Mouse (Mus musculus): ENCODE measurements around the gene Setd3.
A peak's percentile ranks its signal among the peaks of the same experiment; 100 is the strongest.
"Not testable (repeated sequence)": the region's sequence is repeated elsewhere in the genome, so short reads cannot be mapped to it uniquely, and the experiment has no call there.

The Setd3 gene

DNA sequence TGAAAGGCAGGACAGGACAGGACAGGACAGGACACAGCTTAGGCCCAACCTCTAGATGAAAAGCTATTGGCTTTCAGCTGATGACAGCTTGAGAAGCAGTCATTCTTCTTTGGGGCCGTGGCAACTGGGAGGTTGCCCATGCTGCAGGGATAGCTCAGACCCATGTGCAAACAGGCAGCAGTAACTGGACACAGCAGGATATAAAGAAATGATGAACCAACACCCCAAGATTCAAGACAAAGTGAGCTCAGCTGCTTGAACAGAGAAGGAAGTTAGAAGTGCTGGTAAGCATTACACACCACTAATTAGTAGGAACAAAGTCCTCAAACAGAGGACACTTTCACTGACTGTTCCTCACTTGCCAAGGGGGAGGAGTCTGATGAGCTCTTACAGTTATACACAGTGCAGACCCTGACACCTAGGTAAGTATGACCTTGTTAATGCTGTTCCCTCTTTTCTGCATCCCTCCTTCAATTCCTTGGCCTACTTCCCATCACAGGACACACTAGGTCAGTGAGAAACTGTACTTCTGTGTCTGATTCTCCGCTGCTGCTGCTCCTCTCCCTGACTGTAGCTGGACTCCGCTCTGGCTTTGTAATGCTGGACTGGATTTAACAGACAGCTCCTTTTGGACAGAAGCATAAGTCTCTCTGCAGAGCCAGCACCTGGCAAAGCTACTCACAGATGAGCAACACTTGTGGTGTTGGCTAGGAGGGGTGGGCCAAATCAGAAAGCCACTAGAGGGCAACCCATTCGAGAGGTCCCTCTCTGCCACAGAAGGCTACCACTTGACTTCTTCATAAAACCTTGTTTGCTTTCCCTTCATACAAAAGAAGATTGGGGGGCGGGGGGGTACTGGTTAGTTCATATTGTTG is 35.3 kb downstream of the Setd3 start:
- no peak for DNase-seq (ENCODE audit: low spot score in 2 of 2)

DNA sequence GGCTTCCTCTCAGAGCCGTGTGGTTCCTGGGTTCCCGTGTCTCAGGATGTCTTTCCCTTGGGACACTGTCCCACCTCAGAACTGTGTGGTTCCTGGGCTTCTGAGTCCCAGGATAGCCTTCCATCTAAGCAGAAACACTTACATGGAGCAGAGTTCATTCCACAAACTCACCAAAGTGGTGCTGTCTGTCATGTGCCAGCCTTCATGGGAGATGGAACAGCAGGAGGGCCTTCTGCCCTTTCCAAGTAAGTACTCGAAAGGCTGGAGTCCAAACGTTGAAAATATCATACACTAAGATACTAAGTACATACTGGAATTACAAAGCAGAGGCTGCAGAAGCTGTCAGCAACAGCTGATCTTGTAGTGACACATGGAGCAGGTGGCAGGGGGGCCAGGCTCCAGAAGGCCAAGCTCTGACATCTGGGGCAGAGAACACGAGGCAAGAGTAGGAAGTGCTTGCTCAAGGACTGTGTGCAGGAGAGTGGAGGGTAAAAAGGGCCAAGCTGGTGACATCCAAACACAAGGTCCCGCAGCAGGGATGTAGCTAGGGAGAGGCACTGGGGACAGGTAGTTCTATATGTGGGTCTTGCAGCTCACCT is 43.4 kb downstream of the Setd3 start:
- no peak for DNase-seq (ENCODE audit: low spot score in 2 of 2)

DNA sequence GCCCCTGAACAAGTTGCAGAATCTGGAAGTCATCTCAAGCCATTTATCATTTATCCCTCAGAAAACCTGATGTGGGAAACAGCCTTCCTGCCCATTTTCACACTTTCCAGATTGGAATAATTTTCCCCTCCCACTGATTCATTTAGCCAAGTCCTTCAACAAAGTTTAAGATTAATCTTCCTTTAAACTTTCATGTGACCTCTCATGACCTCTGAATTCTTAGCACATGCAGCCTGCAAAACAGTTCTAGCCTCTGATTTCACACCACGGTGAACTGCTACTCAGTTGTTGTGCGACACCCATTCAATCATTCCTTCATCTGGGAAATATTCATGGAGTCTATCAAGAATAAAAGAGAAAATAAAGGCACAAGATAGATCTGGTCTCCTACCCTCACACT is 45.9 kb downstream of the Setd3 start:
- no peak for DNase-seq (ENCODE audit: low spot score in 2 of 2)

DNA sequence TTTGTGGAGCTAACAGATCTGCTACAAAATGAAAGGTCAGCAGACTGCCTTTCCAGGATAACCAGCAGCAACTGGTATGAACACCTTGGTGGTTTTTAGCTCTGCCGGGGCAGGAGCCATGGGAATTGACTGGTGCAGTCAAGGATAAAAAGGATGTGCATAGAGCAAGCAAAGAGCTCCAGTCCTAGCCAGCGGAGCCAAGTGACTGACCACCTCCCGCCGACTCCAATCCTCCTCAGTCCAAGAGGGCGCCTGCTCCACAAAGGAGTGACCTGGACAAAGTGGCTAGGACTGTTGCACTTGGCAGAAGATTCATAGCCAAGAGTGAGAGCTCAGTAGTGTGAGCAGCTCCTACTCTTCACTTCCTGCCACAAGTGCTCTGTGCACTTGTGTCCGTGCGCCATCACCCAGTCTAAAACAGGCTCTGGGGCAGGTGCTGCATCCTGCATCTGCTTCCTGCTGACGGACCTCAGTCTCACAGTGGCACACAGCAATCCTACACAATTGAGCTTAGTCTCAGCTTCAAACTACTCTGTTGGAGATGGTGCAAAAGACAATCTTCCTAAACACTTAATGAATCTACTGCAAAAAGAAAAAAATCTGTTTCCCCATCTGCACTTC is 46.6 kb downstream of the Setd3 start:
- no peak for DNase-seq (ENCODE audit: low spot score in 2 of 2)

DNA sequence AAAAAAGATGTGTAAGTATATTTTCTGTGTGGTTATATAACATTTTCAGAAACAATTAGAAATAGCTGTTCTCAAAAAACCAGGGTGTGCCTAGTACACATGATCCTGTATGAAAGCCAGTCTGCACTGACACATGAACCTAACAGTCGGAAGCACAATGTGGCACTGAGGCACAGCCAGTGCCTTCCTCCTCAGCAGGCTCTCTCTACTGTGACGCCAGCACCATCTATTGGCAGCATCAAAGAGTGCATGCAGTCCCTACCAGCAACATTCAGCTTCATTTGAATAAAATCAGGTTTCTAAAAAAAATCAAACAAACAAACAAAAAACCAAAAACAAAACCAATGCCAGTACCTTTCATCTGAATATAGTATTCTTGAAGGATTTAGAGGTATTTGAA is 57.8 kb downstream of the Setd3 start:
- DNase-seq (ENCODE audit: low spot score in 2 of 2): peak; percentile 85 to 87

DNA sequence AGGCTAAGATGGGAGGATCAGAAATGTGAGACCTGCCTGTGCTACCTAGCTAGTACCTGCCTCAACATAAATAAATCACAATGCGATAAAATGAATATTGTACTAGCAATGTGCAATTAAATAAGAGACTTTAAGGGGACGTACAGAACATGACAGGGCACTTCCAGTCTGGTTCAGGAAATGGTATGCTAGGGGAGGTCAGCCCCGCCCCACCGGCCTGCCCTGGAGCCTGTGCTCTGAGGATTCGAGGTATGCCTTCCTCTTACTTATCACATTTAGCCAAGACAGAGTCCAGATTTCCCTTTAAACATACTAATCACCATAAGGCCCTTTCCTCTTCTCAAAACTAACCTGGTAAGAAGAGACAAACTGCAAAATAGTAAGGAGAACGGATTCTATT is 58.7 kb downstream of the Setd3 start:
- no peak for DNase-seq (ENCODE audit: low spot score in 2 of 2)

DNA sequence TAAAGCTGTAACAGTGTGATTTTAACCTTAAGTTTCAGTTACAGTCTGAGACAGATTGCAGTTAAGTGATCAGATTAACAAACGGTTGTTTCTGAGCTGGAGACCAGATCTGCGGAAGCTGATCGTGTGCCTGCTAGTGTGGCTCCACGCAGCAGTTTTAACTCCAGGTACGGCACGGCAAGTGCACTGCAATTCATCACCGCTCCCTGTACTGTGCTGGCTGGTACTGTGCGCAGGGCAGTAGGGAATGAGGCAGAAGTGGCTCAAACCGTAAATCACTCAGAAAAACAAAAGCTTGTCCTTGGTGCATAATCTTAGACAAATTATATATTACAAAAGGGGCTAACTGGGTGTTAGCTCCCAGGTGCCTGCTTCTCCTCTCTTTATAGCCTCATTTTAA is 59.2 kb downstream of the Setd3 start:
- DNase-seq (ENCODE audit: low spot score in 2 of 2): no peak

DNA sequence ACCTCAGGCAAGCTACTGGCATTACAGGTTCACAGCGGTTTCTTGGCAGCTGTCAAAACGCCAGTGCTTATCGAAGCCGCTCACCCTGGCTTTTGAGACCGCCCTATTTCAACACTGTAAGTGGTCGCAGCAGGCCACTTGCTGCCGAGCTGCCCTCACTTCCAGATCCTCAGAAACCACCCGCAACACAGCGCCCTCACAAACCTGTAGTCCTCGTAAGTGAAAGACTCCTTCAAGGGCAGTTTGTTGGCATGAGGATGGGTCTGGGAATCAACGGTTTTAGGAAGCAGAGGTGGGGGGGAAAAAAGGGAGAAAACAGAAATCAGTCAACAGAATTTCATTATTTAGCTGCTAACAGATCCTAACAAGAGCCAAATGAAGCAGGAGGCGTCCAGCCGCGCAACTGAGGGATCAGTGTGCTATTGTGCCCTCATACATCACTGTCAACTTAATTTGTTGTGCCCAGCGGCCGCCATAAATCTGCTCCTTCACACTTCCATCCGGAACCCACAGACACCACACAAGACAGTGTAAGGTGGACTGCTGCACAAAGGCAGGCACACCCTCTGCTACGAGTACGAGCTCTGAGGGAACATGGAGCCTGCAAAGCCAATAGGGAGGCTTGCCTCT is 60.1 kb downstream of the Setd3 start:
- DNase-seq (ENCODE audit: low spot score in 2 of 2): no peak

DNA sequence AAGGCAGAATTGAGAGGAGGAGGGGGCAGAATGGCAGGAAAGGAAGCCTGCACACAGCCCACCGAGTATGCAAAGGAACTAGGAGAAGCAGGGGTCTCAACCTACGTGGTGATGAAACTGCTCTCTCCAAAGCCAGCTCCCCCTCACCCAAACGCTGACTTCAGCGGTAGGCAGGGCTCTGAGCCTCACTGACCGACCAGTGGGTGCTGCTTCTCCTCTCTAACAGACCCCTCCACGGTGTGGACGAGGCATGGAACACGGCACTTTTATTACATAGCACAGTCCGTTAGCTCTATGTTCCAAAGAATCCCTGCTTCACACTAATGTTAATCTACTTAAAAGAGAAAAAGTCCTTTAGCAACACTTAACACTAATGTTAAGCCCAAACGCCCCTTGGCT is 60.6 kb downstream of the Setd3 start:
- no peak for DNase-seq (ENCODE audit: low spot score in 2 of 2)

DNA sequence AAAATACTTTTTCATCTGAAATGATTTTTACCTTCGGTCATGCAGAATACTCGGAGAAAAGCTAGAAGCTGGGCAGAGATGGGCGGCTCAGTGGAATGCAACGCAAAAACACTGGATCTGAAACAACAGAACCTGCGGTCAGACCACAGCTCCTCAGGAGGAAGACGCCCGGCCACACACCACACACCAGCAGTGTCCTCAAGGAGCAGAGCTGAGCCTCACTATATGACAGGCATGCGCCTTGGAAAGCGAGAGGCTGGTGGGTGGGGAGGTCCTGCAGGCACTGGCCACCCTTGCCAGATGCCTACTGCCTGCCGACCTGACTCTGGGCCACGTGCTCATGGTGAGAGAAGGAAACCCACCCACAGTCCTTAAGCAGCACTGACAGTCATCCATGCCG is 67.9 kb downstream of the Setd3 start:
- no peak for DNase-seq (ENCODE audit: low spot score in 2 of 2)

DNA sequence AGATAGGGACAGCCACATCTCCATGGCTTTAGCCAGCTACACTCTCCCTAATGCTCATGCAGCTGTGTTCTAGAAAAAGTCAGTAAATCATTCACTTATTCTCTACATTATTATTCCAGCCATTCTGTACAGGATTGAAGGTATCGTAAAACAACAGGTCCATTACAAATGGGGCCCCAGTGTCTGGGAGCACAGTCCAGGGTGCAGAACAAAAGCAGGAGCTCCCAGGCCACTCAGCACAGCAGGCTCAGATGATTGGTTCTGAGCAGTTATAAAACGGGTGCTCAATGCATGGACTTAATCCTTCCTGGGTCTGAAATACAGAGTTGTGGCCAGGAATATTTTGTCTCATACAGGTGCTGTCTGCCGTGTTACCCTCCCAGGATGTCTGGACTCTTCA is 68.4 kb downstream of the Setd3 start:
- no peak for DNase-seq (ENCODE audit: low spot score in 2 of 2)

DNA sequence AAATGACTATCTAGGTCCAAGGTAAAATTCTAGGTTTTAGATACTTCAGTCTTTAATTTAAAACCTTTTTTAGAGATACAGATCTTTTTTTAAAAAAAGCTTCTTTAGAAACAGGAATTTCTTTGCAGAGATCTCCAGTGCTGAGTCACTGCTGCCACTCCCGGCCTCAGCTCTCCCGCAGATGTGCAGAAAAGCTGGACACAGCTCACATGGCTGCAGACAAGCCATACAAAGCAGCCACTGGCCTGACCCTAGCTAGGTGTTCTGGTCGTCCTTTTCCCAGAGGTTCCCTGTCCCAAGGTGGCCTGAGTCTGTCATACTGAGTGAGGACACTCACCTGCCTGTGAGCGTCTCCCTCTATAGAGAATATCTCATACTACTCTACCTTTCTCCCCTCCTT is 69.4 kb downstream of the Setd3 start:
- DNase-seq (ENCODE audit: low spot score in 2 of 2): no peak

DNA sequence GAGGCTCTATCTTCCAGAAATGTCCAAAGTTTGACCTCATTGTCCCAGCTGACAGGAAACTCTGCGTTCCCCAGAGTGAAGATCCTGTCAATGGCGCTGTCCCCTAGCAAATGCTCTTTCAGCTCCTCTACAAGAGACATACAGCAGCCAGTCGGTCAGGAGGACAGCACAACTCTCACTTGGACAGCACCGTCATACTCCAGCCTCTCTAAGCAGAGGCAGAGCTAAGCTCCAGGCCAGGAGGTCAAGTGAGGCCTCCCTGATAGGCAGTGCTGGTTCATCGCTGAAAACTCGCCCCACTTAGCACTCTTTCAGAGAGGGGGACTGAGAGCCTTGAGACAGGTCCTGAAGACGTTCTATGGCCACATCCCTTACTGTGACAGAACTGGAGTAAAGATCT is 70.5 kb downstream of the Setd3 start:
- not testable (repeated sequence) for DNase-seq (ENCODE audit: low spot score in 2 of 2)

DNA sequence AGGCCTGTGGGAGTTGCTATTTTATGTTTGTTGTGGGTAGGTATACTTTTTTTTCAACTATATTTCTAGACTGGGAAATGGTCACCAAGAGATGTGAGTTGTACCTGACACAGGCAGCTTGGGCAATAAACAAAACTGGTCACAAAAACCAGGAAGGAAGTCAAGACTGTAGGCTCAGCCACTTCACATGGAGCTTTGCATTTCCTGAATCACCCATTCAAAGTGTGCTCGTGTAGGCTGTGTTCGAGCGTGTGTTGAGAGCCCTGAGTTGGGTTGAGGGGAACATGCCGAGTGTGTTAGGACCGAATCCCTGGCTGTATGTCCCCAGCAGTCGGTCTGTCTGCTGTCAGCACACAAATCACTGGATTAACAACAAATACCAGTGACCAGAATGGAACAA is 75.8 kb downstream of the Setd3 start:
- DNase-seq (ENCODE audit: low spot score in 2 of 2): no peak

DNA sequence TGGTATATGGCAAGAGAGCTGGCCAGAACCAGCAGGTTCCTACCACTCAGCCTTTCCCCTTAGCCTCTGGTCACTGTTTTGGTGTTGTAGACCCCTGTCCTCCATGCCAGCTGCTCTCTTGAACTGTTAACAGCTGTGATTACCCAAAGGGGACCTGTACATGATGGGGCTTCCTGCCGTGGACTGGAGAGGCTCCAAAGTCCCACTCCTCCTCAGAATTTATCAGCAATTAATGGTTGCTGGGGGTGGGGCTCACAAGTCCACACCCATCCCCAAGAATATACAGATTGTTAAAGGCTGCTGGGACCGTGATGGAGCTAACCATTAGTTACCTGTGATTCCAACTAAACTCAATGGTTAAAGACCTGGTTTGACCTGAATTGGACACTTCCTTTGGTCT is 77.0 kb downstream of the Setd3 start:
- no peak for DNase-seq (ENCODE audit: low spot score in 2 of 2)

DNA sequence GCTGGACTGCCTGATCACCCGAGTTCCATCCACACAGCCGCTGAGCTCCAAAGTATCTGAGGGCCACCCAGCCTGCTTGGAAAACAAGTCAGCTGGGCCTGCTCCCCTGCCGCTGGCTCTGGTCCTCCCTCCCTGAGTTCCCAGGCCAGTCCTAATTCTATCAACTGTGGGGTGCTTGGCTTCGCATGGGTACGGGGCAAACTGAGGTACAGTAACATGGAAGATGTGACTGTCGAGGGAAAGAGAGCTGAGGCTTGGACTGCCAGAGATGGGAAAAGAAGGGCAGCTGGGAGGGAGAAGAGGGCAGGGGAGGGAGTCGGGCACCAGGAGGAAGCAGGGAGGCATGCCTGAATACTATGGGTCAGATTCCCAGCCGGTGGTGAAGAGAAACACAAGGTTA is 78.9 kb downstream of the Setd3 start:
- no peak for DNase-seq (ENCODE audit: low spot score in 2 of 2)

DNA sequence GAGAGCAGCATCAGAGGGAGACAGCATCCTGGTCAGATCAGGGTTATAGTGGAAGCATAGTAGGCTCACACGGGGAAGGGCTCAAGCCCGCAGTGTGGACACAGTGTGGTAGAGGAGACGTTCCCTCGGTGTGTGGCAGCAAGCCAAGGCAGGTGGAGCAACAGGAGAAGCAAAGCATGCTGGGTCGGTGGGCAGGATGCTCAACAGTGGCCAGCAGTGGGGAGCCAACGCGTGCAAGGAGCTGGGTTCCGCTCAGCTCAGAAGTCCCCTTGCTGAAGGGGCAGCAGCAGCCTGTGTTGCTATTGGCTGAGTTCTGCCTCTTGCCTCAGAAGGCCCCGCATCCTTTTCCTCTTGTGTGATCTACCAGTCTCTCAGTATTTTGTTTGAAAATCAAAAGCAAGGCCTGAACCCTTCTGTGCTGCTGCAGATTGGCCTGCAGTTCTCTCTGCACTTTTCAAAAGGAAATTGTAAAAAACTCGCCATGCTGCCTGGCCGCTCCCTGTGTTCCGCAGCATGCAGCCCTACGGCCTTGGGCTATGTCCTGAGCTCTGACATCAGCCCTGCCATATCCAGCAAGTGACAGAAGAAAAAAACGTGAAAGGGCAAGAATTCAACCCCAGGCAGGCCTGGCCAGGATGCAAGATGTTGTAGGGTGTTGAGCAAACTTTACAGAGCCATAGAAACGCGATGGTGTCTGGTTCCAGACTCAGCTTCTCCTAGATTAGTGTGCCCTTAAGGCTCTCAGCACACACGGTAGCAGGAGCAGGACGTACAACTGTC is 80.7 kb downstream of the Setd3 start:
- DNase-seq (ENCODE audit: low spot score in 2 of 2): no peak

DNA sequence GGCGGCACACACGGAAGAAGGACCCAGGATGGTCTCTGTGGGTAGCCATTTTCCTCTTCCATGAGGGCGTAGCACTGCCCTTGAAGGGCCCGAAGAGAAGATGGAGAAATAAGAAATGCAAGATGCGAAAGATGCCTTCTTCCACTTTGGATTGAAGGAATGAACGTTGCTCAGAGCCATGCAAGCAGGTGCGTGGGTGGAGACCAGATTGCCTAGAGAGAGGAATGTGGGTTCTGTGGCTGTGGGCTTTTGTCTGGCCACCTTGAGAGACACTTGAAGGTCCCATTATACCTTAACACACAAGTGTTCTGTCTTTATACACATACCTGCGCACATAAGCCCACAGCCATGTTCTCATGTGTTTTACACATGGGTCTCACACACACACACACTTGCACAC is 81.5 kb downstream of the Setd3 start:
- DNase-seq (ENCODE audit: low spot score in 2 of 2): no peak

DNA sequence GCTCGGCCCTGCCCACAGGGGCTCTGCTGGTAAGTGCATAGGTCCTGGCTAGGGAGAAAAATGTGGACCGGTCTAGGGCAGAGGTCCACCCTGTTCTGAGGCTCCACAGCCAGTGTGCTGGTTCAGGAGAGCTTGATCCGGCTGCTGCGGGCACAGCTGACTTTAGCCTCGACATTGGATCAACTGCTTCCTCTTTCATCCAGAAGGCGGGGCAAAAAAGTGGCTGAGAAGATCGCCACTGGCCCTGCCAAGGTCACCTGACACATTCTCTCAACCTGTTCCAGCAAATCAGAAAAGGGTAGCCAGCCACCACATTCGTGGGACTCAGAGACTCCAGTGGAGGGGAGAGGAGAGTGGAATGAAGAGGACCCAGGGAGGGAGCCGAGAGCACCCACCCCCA is 90.9 kb downstream of the Setd3 start:
- no peak for DNase-seq (ENCODE audit: low spot score in 2 of 2)

DNA sequence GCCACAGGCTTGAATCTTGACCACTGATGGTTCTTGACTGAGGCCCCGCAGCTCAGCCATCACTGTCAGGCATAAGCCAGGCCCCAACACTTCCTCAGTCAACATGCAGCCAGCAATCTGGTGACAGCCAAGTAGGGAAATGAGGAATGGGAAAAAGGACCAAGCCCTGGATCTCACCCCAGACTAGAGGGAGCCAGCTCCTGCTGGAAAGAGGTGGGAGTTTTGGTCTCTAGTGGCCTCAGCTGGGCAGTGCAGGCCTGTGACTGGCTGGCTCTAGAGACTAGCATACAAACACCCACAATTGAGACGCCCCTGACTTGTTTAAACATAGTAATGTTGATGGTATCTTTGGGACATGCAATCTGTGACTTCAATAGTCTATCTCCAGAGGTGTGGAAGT is 91.6 kb downstream of the Setd3 start:
- DNase-seq (ENCODE audit: low spot score in 2 of 2): peak in 1 of 2 experiments; percentile 44

DNA sequence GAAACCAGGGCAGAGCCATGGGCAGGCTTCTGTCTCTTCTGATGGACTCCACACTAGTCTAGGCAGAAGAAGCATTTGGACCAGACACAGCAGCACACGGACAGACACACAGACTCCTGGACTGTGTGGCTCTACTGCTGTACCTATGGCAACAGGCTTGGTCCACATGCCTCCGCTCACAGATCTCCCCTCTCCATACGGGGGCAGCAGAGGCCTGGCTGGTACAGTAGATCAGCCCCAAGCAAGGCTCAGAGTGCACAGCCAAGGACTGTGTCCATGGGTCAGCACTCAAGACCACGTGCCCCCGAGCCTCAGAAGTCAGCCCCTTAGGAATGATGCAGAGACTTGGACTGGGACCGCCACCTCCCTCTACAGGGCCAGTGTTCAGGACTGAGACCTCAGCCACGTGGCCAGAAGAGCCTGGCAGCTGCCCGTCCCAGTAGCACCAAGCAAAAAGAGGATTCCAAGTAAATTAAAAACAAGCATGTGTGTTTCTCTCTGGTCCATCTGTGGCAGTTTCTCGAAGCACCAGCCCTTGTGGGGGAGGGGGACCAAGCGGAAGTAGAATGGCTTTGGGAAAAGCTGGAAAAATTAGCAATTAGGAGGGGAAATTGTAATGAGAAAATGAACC is 100.9 kb downstream of the Setd3 start:
- DNase-seq (ENCODE audit: low spot score in 2 of 2): peak; percentile 54 to 61
